Mouse (Mus musculus): ENCODE measurements around the gene Creb1.
"Not testable (repeated sequence)": the region's sequence is repeated elsewhere in the genome, so short reads cannot be mapped to it uniquely, and the experiment has no call there.

Creb1 gene

DNA sequence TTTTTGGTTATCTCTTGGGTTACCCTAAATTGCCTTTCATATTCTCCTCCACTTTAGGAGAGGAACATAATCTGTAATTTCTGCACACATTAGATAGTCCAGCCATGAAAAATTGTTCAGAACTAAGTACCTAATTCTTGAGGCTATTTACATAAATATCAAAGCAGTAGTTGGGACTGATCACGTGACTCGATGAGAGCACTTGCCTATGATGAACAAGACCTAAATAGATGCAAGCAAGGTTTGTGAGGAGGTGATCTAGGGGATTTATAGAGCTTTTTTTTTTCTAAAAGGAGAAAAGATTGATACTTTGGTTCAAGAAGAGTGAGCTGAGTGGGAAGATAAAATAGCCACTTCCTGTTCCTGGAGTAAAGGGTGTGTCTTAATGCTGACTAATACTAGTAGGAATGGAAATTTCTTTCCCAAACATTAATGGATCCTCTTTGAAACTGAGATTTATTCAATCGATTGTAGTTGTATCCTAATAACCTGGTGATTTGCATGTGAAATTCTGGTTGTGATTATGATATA, 6.5 kb downstream of the Creb1 start:
- DNase-seq (ENCODE audit: low spot score in 2 of 2): no peak

- no peak for DNase-seq (ENCODE audit: low spot score in 2 of 2)
Measured at GRCm38 (mm10) chr1:64543750-64544149, 11.3 kb downstream of the Creb1 start.

GRCm38 (mm10) chr1:64546070-64546469, 13.6 kb downstream of the Creb1 start:
- DNase-seq (ENCODE audit: low spot score in 2 of 2): no peak

- DNase-seq (ENCODE audit: low spot score in 2 of 2): no peak
Measured at GRCm38 (mm10) chr1:64549380-64549779, 16.9 kb downstream of the Creb1 start.

GRCm38 (mm10) chr1:64551908-64552307, 19.5 kb downstream of the Creb1 start:
- no peak for DNase-seq (ENCODE audit: low spot score in 2 of 2)

GRCm38 (mm10) chr1:64560105-64560504, 27.7 kb downstream of the Creb1 start:
- DNase-seq (ENCODE audit: low spot score in 2 of 2): no peak

DNA sequence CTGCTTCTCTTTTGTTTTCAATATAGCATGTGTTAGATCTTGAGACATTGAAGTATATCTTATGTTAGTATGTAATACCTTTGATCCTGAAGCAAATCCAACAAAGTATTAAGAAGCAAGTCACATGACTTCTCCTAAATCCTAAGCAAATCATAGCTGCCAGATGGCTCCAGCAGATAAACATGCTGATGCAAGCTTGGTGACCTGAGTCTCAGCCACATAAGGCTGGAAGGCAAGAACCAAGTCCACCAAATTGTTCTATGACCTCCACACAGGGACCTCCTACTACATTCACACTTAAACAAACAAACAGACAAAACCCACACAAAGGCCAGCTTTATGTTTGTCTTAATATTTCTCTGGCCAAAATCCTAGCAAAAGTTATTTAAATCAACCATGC, 35.8 kb downstream of the Creb1 start:
- no peak for DNase-seq (ENCODE audit: low spot score in 2 of 2)

DNA sequence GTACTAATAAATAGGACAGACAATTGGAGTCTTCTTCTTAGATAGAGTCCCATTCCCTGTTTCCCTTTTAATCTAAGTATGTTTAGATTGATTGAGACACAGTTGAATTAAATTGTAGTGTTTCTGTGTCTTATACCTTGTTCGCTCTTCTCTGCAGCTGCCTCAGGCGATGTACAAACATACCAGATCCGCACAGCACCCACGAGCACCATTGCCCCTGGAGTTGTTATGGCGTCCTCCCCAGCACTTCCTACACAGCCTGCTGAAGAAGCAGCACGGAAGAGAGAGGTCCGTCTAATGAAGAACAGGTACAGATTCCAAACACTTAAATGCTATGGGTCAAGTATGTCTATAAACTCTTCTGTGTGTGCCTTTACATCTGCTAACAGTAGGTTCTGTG, 43.6 kb downstream of the Creb1 start:
- DNase-seq (ENCODE audit: low spot score in 2 of 2): no peak

- no peak for DNase-seq (ENCODE audit: low spot score in 2 of 2)
Measured at GRCm38 (mm10) chr1:64576732-64577131, 44.3 kb downstream of the Creb1 start.

DNA sequence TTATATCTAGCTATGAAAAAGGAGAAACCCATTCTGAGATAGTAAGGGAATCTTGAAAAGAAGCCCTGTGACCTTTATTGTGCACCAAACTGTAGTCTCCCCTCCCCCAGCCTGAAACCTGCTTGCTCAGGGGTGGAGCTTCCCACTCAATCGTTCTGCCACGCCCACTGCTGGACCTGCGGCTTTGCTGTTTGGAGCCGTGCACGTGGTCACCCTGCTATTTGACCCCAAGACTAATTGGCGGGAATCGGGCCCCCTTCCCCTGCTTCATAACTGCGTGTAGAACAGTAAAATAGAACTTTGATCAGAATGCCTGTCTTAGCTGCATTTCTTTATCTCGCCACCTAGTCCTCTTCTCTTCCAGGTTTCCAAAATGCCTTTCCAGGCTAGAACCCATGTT, 45.5 kb downstream of the Creb1 start:
- not testable (repeated sequence) for DNase-seq (ENCODE audit: low spot score in 2 of 2)

- DNase-seq (ENCODE audit: low spot score in 2 of 2): no peak
Measured at GRCm38 (mm10) chr1:64578801-64579200, 46.4 kb downstream of the Creb1 start.

DNA sequence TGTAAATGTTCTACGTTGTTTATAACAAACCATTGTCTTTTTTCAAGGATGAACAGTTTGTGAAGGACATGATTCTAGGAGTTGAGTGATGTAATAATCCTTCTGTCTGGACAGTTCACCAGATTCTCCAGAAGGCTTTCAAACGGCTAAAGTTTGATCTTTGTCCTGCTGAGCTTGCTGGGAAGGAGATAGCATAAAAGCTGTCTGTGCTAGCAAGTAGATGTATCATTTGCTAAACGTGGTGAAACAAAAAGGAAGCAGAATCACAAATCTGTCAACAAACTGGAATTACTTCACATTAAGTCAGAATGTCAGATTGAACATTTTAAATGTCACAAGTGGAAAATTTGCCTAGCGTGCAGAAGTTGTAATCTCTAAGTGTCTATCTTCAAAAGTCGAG, 66.5 kb downstream of the Creb1 start:
- no peak for DNase-seq (ENCODE audit: low spot score in 2 of 2)

- no peak for DNase-seq (ENCODE audit: low spot score in 2 of 2)
Measured at GRCm38 (mm10) chr1:64600413-64601077, 68.1 kb downstream of the Creb1 start.

DNA sequence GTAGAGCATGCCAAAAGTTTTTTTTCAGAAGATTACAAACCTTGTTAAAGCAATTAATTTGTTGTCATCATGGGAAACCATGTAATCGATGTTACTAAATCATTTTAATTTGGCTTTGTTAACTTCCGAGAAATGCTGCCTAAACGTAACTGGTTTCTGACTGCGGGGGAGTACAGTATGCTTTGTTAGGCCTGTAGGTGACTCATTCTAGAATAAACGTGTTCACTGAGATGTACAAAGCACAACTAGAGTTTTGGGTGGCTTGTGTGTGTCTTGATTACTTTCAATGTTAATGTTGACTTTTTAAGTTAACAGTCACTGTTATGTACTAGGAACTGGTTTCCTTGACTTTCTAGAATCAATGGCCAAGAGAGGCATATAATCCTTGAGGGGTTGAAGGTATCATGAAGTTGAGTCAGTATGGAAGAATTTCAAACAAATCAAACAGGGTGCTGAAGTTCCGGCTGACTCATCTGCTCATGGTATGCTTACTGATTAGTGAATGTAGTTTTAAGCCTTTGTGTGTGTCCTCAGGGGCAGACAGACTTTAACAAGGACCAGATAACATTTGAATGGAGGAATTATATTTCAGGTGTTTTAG, 68.9 kb downstream of the Creb1 start:
- DNase-seq (ENCODE audit: low spot score in 2 of 2): no peak

- DNase-seq (ENCODE audit: low spot score in 2 of 2): no peak
Measured at GRCm38 (mm10) chr1:64603381-64603780, 70.9 kb downstream of the Creb1 start.

DNA sequence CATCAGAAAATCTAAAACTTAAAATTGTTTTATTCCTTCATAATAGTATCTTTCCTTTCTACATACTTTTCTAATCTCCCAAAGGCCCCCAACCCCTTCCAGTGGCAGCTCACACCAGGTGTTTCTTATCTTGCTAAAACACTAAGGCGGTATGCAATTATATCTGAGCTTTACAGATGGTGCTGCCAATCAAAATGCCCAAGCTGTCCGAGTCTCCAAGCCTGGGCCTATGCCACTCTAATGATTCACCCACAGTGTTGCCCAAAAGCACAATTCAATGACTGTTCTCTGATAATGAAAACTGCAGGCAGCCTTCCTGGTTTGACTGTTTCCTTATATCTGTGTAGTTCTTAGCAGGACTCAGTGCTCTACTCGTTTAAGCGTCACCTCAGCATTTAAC, 76.7 kb downstream of the Creb1 start:
- no peak for DNase-seq (ENCODE audit: low spot score in 2 of 2)

GRCm38 (mm10) chr1:64609976-64610375, 77.5 kb downstream of the Creb1 start:
- no peak for DNase-seq (ENCODE audit: low spot score in 2 of 2)

DNA sequence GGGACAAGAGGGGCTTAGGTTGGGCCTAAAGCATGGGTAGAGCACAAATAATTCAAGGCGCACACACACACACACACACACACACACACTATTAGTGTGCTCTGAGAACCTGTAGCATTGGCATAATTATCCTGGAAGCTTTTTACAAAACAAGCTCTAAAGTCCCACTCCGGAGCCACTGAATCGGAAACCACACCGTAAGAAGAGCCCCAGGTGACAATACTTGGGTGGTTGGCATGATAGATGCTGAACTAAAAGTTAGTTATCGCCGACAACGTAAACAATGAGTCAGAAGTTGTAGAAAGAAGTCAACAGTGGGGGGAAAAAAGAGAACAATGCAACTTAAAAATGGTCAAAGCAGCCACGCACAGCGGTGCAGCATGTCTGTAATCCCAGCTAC, 81.9 kb downstream of the Creb1 start:
- DNase-seq (ENCODE audit: low spot score in 2 of 2): no peak

DNA sequence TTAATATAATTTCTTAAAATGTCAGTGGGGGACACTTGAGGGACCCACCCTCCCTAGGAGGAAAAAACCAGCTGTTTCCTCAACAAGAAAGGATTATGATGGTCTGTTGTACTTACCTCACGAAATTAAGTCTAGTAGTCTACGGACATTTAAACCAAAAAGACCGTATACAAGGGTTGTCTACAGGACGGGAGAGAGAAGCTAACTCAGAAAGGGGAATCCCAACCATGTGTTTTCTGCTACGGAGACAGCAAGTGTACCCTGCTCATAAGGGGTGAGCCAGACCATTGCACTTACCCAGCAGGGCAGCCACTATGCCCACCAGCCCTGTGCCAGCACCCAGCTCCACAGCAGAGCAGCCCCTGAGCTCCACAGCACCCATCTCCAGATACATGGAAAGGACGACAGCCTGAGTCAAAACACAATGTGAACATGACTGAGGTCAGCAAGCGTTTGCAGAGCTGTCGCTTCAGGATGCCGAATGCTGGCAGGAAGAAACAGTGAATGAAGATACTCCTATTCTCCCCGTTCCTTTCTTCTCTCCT, 82.4 kb downstream of the Creb1 start:
- no peak for DNase-seq (ENCODE audit: low spot score in 2 of 2)

- DNase-seq (ENCODE audit: low spot score in 2 of 2): no peak
Measured at GRCm38 (mm10) chr1:64615531-64615991, 83.1 kb downstream of the Creb1 start.

DNA sequence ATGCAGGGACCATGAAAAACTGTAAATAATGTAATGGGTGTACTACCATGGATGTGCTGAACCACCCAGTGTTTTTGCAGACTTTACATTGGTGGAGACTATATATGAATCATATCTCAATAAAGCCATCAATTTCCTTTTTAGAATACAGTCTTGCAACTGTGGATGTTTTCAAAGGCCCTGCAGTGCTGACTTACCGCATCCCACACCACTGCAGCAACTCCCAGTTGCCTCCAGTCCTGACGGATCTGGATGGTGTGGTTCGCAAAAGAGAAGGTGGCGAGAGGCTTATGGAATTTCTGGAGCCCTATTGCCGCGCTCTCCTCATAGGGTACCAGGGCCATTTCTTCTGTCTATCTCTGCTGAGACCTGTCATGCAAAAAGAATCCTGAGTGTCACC, 83.6 kb downstream of the Creb1 start:
- no peak for DNase-seq (ENCODE audit: low spot score in 2 of 2)

DNA sequence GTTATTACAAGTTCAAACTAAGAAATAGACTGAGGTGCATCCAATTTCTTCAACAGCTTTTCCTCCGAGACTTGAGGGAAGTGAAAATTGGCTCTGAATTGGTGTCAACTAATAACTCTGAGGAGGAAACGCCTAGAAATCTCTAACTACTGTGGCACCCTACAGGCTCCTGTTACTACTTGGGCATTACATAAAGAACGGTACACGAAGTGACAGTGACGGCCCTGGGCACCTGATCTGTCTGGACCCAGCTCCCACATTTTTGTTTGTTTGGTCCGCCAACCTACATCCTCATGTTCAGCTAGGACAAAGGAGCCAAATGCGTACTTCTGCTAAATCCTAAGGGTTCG, 84.1 kb downstream of the Creb1 start:
- DNase-seq (ENCODE audit: low spot score in 2 of 2): no peak
